Mouse (Mus musculus): ENCODE results near the gene Gnai3. TPM values are rescaled to one million over a fixed set of nuclear protein-coding genes. Genes with fewer than 3 reads are reported as not detected.

Gene Gnai3
- polyA plus RNA-seq, 1 experiment from 2014 or later, result 199 TPM

DNA sequence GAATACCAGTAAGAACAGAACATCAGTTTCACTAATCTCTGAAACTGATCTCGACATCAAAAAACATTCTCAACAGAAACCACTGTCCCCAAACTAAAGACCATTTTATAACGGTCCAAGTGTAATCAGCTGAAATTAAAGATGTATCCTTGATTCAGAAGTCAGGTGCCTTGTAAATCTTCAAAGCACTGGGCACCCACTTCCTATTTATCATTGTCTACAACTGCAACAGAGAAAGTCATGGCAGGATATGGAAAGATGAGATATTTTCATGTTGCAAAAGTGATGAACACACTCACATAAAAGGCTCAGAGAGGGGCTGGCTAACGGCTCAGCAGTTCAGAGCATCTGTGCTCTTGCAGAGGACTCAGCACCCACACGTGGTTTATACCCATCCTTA, 5.2 kb downstream of the Gnai3 start:
- Histone ChIP-seq H3K27me3 (ENCODE audit: control insufficient read depth, insufficient read depth, low read length) (no peaks in the 10 kb centered on the region), H3K4me2 (replicated peaks; ENCODE audit: low read depth, low read length) (no peak overlapping the region)
- 86% methylated on average over 4 of the region's 4 CpGs for WGBS

DNA sequence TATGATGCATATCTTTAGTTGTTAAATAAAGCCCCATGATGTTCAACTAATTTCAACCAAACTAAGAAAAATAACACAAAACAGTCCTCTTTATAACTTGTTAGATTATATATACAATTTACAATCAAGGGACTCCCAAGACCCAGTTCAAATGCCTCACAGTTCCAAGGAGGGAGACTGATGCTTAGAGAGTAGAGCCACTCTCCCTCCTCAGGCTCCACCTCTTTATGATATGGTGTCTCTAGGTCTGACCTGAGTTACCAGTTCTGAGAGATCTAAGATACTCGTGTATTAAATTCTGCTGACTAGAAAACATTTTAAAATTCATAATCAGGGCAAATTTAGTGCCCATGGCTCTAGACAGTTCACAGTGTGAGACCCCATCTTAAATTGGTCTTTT, 6.8 kb downstream of the Gnai3 start:
- H3K4me3 ChIP-seq (ENCODE audit: low read depth, low read length), result no peak overlapping the region
- no peak for ATAC-seq (ENCODE audit: low FRiP score)
- no peaks in the 10 kb centered on the region for H3K9me3 ChIP-seq (ENCODE audit: control insufficient read depth, low read length)
- 86% methylated on average over 1 of the region's 1 CpGs for WGBS
- no peak overlapping the region for H3K9ac ChIP-seq (ENCODE audit: low read depth, low read length)
- no peaks in the 10 kb centered on the region for H3K36me3 ChIP-seq (ENCODE audit: control insufficient read depth, insufficient read depth, low read length)
- no peaks in the 10 kb centered on the region for H3K27me3 ChIP-seq (ENCODE audit: control insufficient read depth, insufficient read depth, low read length)
- no peak for DNase-seq (ENCODE audit: low spot score)
- H3K4me1 ChIP-seq (replicated peaks; ENCODE audit: control insufficient read depth, insufficient read depth, low read length), result no peaks in the 10 kb centered on the region
- no peak overlapping the region for H3K27ac ChIP-seq (ENCODE audit: low read depth, low read length)
- no peak overlapping the region for H3K4me2 ChIP-seq (replicated peaks; ENCODE audit: low read depth, low read length)

More for the DNA sequence above, 5.2 kb downstream of the Gnai3 start:
- H3K4me1 ChIP-seq (replicated peaks; ENCODE audit: control insufficient read depth, insufficient read depth, low read length), result no peaks in the 10 kb centered on the region
- H3K9me3 ChIP-seq (ENCODE audit: control insufficient read depth, low read length), result no peaks in the 10 kb centered on the region
- no peak for DNase-seq (ENCODE audit: low spot score)
- no peak overlapping the region for H3K27ac ChIP-seq (ENCODE audit: low read depth, low read length)
- no peak overlapping the region for H3K4me3 ChIP-seq (ENCODE audit: low read depth, low read length)
- no peak for ATAC-seq (ENCODE audit: low FRiP score)
- no peaks in the 10 kb centered on the region for H3K36me3 ChIP-seq (ENCODE audit: control insufficient read depth, insufficient read depth, low read length)
- no peak overlapping the region for H3K9ac ChIP-seq (ENCODE audit: low read depth, low read length)

DNA sequence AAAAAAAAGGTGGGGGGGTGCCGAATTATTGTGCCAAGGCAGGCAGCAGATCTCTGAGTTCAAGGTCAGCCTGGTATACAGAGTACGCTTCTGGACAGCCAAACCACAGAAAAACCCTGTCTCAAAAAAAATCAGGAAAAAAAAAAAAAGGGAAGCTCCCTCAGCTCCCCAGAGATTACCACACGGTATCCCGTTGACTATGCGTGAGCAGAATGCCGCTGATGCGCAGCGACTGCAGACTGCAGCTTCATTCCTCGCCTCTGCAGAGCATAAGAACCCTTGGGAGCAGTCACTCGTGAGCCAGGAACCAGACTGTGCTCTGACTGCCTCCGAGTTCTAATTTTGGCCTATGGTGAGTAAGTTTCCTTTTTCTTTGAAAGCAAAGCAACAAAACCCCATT, 11.2 kb downstream of the Gnai3 start:
- no peaks in the 10 kb centered on the region for H3K9me3 ChIP-seq (ENCODE audit: control insufficient read depth, low read length)
- H3K4me1 ChIP-seq (replicated peaks; ENCODE audit: control insufficient read depth, insufficient read depth, low read length), result no peaks in the 10 kb centered on the region; the same call in 1 of the 2 replicates
- no peaks in the 10 kb centered on the region for H3K27me3 ChIP-seq (ENCODE audit: control insufficient read depth, insufficient read depth, low read length)
- H3K4me3 ChIP-seq (ENCODE audit: low read depth, low read length), result no peak overlapping the region
- H3K27ac ChIP-seq (ENCODE audit: low read depth, low read length), result no peak overlapping the region
- no peaks in the 10 kb centered on the region for H3K36me3 ChIP-seq (ENCODE audit: control insufficient read depth, insufficient read depth, low read length)
- 76% methylated on average over 11 of the region's 11 CpGs for WGBS
- H3K4me2 ChIP-seq (replicated peaks; ENCODE audit: low read depth, low read length), result no peak overlapping the region
- DNase-seq (ENCODE audit: low spot score) (peak; percentile 13), ATAC-seq (ENCODE audit: low FRiP score) (no peak)
- H3K9ac ChIP-seq (ENCODE audit: low read depth, low read length), result no peak overlapping the region

DNA sequence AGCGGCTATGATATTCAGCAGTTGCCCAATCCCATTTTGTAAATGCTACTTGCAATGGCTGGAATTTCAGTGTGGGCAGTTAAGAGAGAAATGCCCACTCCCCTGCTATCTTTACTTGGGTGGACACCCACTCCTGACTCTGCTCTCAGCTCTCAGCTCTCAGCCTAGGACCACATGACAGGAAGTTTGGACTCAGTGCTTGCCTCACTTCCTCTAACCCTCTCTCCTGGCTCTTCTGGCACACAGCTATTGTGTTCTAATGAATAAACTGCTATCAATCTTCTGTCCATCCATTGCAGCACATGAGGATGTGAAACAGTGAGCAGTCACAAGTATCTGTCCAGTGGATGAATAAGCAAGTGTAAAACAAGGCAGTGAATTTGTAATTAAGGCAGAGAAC, 13.5 kb downstream of the Gnai3 start:
- DNase-seq (ENCODE audit: low spot score), result no peak
- Histone ChIP-seq H3K4me2 (replicated peaks; ENCODE audit: low read depth, low read length) (no peak overlapping the region), H3K9me3 (ENCODE audit: control insufficient read depth, low read length) (no peaks in the 10 kb centered on the region), H3K36me3 (ENCODE audit: control insufficient read depth, insufficient read depth, low read length) (no peaks in the 10 kb centered on the region), H3K4me3 (ENCODE audit: low read depth, low read length) (no peak overlapping the region), H3K27me3 (ENCODE audit: control insufficient read depth, insufficient read depth, low read length) (no peaks in the 10 kb centered on the region), H3K27ac (ENCODE audit: low read depth, low read length) (no peak overlapping the region), H3K9ac (ENCODE audit: low read depth, low read length) (no peak overlapping the region), H3K4me1 (replicated peaks; ENCODE audit: control insufficient read depth, insufficient read depth, low read length) (no peaks in the 10 kb centered on the region; the same call in 1 of the 2 replicates)
- WGBS, result 89% methylated on average over 1 of the region's 1 CpGs
- no peak for ATAC-seq (ENCODE audit: low FRiP score)

DNA sequence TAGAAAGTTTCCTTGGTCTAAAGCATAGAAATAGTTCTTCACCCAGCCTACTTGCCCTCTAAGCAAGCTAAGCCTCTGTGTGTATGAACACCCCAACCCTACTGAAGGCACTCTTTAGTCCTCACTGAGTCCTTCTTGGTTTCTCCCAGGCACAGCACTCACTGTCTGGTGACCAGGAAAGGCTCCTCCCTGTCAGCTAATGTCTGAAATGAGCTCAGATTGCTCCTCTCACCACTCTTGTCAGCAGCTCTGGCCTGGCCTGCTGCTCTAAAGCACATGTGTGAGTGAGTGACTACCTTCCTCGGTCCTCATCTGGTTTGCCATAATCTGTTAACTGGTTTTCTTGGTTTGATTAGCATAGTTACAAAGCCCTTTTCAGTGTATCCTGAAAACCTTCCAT, 14.1 kb downstream of the Gnai3 start:
- ATAC-seq (ENCODE audit: low FRiP score) (no peak), DNase-seq (ENCODE audit: low spot score) (no peak)
- H3K4me1 ChIP-seq (replicated peaks; ENCODE audit: control insufficient read depth, insufficient read depth, low read length), result no peaks in the 10 kb centered on the region; the same call in 1 of the 2 replicates
- no peaks in the 10 kb centered on the region for H3K36me3 ChIP-seq (ENCODE audit: control insufficient read depth, insufficient read depth, low read length)
- no peak overlapping the region for H3K4me2 ChIP-seq (replicated peaks; ENCODE audit: low read depth, low read length)
- no peak overlapping the region for H3K9ac ChIP-seq (ENCODE audit: low read depth, low read length)
- H3K27me3 ChIP-seq (ENCODE audit: control insufficient read depth, insufficient read depth, low read length), result no peaks in the 10 kb centered on the region
- no peak overlapping the region for H3K27ac ChIP-seq (ENCODE audit: low read depth, low read length)
- no peak overlapping the region for H3K4me3 ChIP-seq (ENCODE audit: low read depth, low read length)
- 92% methylated on average over 1 of the region's 1 CpGs for WGBS
- no peaks in the 10 kb centered on the region for H3K9me3 ChIP-seq (ENCODE audit: control insufficient read depth, low read length)

DNA sequence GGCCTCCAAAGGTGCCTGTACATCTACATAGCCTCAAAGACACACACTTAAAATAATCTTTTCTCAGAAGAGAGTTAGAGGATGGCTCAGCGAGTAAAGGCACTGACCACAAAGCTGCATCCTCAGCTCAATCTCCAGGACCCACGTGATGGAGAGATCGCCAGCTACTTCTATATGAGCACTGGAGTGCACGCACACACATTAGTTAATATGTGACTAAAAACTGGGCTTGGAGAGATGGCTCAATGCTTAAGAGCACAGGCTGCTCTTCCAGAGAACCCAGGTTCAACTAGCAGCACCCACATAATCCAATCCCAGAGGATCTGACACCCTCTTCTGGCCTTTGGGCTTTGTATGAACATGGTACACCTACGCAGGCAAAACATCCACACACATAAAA, 14.7 kb downstream of the Gnai3 start:
- Histone ChIP-seq H3K4me3 (ENCODE audit: low read depth, low read length) (no peak overlapping the region), H3K27me3 (ENCODE audit: control insufficient read depth, insufficient read depth, low read length) (no peaks in the 10 kb centered on the region), H3K36me3 (ENCODE audit: control insufficient read depth, insufficient read depth, low read length) (no peaks in the 10 kb centered on the region), H3K9ac (ENCODE audit: low read depth, low read length) (no peak overlapping the region), H3K4me2 (replicated peaks; ENCODE audit: low read depth, low read length) (no peak overlapping the region), H3K4me1 (replicated peaks; ENCODE audit: control insufficient read depth, insufficient read depth, low read length) (no peaks in the 10 kb centered on the region; the same call in 1 of the 2 replicates), H3K9me3 (ENCODE audit: control insufficient read depth, low read length) (no peaks in the 10 kb centered on the region), H3K27ac (ENCODE audit: low read depth, low read length) (no peak overlapping the region)
- ATAC-seq (ENCODE audit: low FRiP score) (no peak), DNase-seq (ENCODE audit: low spot score) (no peak)
- WGBS, result 87% methylated on average over 5 of the region's 5 CpGs

DNA sequence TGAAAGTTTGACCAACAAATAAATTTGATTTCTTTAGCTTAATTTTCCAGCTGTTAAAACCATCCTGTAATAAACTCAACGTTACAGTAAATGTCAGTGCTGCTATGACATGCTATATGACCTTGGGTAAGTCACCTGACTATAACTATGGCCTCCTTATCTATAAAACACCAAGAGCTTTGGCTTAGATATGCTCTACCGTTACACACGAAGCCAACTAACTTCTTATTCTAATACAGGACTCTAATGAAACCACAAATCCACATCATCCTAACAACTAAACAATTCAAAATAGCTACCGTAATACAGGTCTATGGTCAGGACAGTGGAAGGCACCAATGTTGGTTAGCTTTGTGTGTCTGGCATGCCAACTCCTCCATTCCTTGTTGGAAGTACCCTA, 16.1 kb downstream of the Gnai3 start:
- H3K4me3 ChIP-seq (ENCODE audit: low read depth, low read length), result no peak overlapping the region
- ATAC-seq (ENCODE audit: low FRiP score), result no peak
- no peak overlapping the region for H3K9ac ChIP-seq (ENCODE audit: low read depth, low read length)
- H3K4me1 ChIP-seq (replicated peaks; ENCODE audit: control insufficient read depth, insufficient read depth, low read length), result no peaks in the 10 kb centered on the region; the same call in 1 of the 2 replicates
- H3K27me3 ChIP-seq (ENCODE audit: control insufficient read depth, insufficient read depth, low read length), result no peaks in the 10 kb centered on the region
- 90% methylated on average over 4 of the region's 4 CpGs for whole genome bisulfite sequencing
- DNase-seq (ENCODE audit: low spot score), result no peak
- H3K27ac ChIP-seq (ENCODE audit: low read depth, low read length), result no peak overlapping the region
- H3K9me3 ChIP-seq (ENCODE audit: control insufficient read depth, low read length), result no peaks in the 10 kb centered on the region
- H3K36me3 ChIP-seq (ENCODE audit: control insufficient read depth, insufficient read depth, low read length), result no peaks in the 10 kb centered on the region
- H3K4me2 ChIP-seq (replicated peaks; ENCODE audit: low read depth, low read length), result no peak overlapping the region

DNA sequence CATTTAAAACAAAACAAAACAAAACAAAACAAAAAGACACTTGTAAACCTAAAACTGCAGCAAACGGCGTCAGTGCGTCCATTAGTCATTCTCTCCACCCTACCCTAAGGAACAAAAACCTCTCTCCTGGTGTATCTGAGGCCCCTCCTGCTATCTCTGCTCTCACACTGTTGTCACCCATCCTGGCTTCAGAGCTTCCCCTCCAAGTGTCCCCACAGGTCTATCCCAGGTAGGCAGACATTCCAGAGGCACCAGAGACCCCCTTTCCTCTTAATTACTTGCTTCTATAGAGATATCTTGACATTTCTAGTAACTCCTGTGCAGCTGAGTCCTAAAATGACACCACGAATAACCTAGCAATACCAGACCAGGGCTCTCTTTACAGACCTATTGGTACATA, 16.6 kb downstream of the Gnai3 start:
- Histone ChIP-seq H3K9ac (ENCODE audit: low read depth, low read length) (no peak overlapping the region), H3K9me3 (ENCODE audit: control insufficient read depth, low read length) (no peaks in the 10 kb centered on the region), H3K4me3 (ENCODE audit: low read depth, low read length) (no peak overlapping the region), H3K4me1 (replicated peaks; ENCODE audit: control insufficient read depth, insufficient read depth, low read length) (no peaks in the 10 kb centered on the region; the same call in 1 of the 2 replicates), H3K27me3 (ENCODE audit: control insufficient read depth, insufficient read depth, low read length) (no peaks in the 10 kb centered on the region), H3K4me2 (replicated peaks; ENCODE audit: low read depth, low read length) (no peak overlapping the region), H3K36me3 (ENCODE audit: control insufficient read depth, insufficient read depth, low read length) (no peaks in the 10 kb centered on the region), H3K27ac (ENCODE audit: low read depth, low read length) (no peak overlapping the region)
- DNase-seq (ENCODE audit: low spot score) (no peak), ATAC-seq (ENCODE audit: low FRiP score) (no peak)
- WGBS, result 87% methylated on average over 4 of the region's 4 CpGs

DNA sequence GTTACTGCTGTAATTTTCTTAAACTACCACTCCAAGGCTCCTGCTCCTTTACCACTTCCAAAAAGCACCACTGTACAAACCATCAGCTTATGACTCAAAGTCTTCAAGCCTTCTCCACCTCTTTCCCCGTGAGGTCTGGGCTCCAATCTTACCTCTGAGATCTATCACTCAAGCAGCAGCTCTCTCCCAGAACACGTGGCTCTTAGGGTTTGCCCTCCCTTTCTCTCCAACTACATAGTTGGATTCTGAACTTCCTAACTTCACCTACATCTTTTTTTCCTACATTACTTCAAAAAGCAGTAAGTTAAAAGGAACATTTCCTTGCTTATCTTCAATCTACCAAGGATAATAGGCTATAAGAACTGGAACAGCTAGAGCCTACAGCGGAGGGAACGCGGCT, 17.4 kb downstream of the Gnai3 start:
- DNase-seq (ENCODE audit: low spot score), result no peak
- Histone ChIP-seq H3K9me3 (ENCODE audit: control insufficient read depth, low read length) (no peaks in the 10 kb centered on the region), H3K4me3 (ENCODE audit: low read depth, low read length) (no peak overlapping the region), H3K4me2 (replicated peaks; ENCODE audit: low read depth, low read length) (no peak overlapping the region), H3K36me3 (ENCODE audit: control insufficient read depth, insufficient read depth, low read length) (no peaks in the 10 kb centered on the region), H3K27me3 (ENCODE audit: control insufficient read depth, insufficient read depth, low read length) (no peaks in the 10 kb centered on the region), H3K4me1 (replicated peaks; ENCODE audit: control insufficient read depth, insufficient read depth, low read length) (no peaks in the 10 kb centered on the region; the same call in 1 of the 2 replicates), H3K27ac (ENCODE audit: low read depth, low read length) (no peak overlapping the region), H3K9ac (ENCODE audit: low read depth, low read length) (no peak overlapping the region)
- 85% methylated on average over 5 of the region's 5 CpGs for WGBS
- ATAC-seq (ENCODE audit: low FRiP score), result no peak

Measured in hindbrain, embryonic 11.5 days (tissue).